29 mouse cellular contexts compared by ENCODE assay signal in the genomic region with DNA sequence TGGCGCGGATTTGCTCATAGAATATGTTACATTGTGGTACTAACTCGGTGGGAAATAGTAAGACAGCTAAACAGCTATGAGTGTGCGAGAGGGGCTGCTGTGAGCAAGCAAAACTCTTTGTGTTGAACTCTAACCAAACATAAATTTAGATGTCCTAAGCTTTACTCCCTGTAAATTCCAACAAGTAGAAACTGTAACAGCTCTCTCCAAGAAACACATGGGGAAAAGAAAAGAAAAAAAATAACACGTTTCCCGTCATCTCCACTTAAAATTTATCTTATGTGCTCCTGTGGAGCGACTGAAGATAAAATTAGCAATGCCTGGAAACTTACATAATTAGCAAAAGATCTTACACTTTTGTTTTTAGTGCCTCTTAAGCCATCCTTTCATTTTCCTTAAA.
DNase-seq lines count a peak whose midpoint lies in the region; ATAC-seq and TF ChIP-seq lines count a peak whose summit lies in the region.
"Had no signal": no experiment of that assay in that cellular context is flagged by ENCODE, and none has a peak within 500 bp of the region (broad histone marks: within the 10 kb centered on the region; RNA-seq: fewer than 3 reads in every experiment).

No protein-coding gene starts in this region.

- no peak for DNase-seq in frontal cortex, postnatal 10 days (ENCODE audit: low spot score in 2 of 2)
- peak; percentile 68 for DNase-seq in kidney, postnatal 0 days (ENCODE audit: low spot score)
- DNase-seq in kidney, postnatal 36 days = no peak
- DNase-seq in brain, adult 2 months (ENCODE audit: low read depth, low spot score) = peak; percentile 36
- no peak for DNase-seq in right cerebral cortex, postnatal 25 days
- DNase-seq: adrenal gland, adult 8-10 months; adrenal gland, postnatal 14 days; adrenal gland, postnatal 36 days; B cell, adult 2 months; cerebellum, adult 11 months; cerebellum, adult 18-20 months; cerebellum, adult 8-10 months; cerebellum, adult 9-11 months; cerebellum, postnatal 14 days; cerebellum, postnatal 36 days; embryo, embryonic 11 days had no signal

- peak; percentile 92 for ATAC-seq in frontal cortex, adult (ENCODE audit: low TSS enrichment)
- ATAC-seq in kidney, postnatal 0 days (replicated peaks; ENCODE audit: low FRiP score, low read depth) = no peak
- ATAC-seq: activated CD4-positive, CD25-positive, alpha-beta regulatory T cell, adult 4 months; CD4-positive, CD25-positive, alpha-beta regulatory T cell, adult 4 months; forebrain, embryonic 14.5 days; forebrain, embryonic 16.5 days; Patski had no signal

- WGBS in kidney, postnatal 0 days = 55% methylated on average over 7 of the region's 7 CpGs

- no peaks in the 10 kb centered on the region for H3K27me3 ChIP-seq in kidney, postnatal 0 days (ENCODE audit: insufficient read depth, low read length)
- H3K27me3 ChIP-seq: CH12.LX; embryonic facial prominence, embryonic 13.5 days; embryonic facial prominence, embryonic 15.5 days; forebrain, embryonic 12.5 days had no signal

- no peak overlapping the region for H3K9ac ChIP-seq in kidney, postnatal 0 days (ENCODE audit: low read depth, low read length)
- H3K9ac ChIP-seq: embryonic facial prominence, embryonic 13.5 days; embryonic facial prominence, embryonic 15.5 days; forebrain, embryonic 12.5 days had no signal

- no peak overlapping the region for H3K27ac ChIP-seq in kidney, postnatal 0 days
- H3K27ac ChIP-seq: embryonic facial prominence, embryonic 13.5 days; embryonic facial prominence, embryonic 15.5 days; forebrain, embryonic 10.5 days; forebrain, embryonic 12.5 days had no signal

- no peaks in the 10 kb centered on the region for H3K9me3 ChIP-seq in kidney, postnatal 0 days (replicated peaks; ENCODE audit: low read length)
- H3K9me3 ChIP-seq: embryonic facial prominence, embryonic 13.5 days; embryonic facial prominence, embryonic 15.5 days; forebrain, embryonic 10.5 days; forebrain, embryonic 12.5 days had no signal

- TF ChIP-seq CTCF in kidney, postnatal 0 days (IDR thresholded peaks at IDR 0.05; ENCODE audit: low read depth) = no peak

- H3K4me1 ChIP-seq in kidney, postnatal 0 days (replicated peaks; ENCODE audit: insufficient read depth, low read length) = no peaks in the 10 kb centered on the region
- H3K4me1 ChIP-seq: embryonic facial prominence, embryonic 13.5 days; embryonic facial prominence, embryonic 15.5 days; forebrain, embryonic 10.5 days; forebrain, embryonic 12.5 days had no signal

- no peak overlapping the region for H3K4me2 ChIP-seq in kidney, postnatal 0 days (ENCODE audit: low read length)
- H3K4me2 ChIP-seq: embryonic facial prominence, embryonic 13.5 days; embryonic facial prominence, embryonic 15.5 days; forebrain, embryonic 12.5 days had no signal

- H3K4me3 ChIP-seq in kidney, postnatal 0 days (replicated peaks; ENCODE audit: low read depth, low read length) = no peak overlapping the region
- H3K4me3 ChIP-seq: embryonic facial prominence, embryonic 13.5 days; embryonic facial prominence, embryonic 15.5 days; erythroblast, embryonic 14.5 days; forebrain, embryonic 10.5 days; forebrain, embryonic 12.5 days had no signal

- no peaks in the 10 kb centered on the region for H3K36me3 ChIP-seq in kidney, postnatal 0 days (ENCODE audit: insufficient read depth, low read length)
- H3K36me3 ChIP-seq: embryonic facial prominence, embryonic 13.5 days; embryonic facial prominence, embryonic 15.5 days; forebrain, embryonic 10.5 days; forebrain, embryonic 12.5 days; G1E had no signal

Comparison
In these comparisons a context has a peak if more than half of its experiments do, and no peak if none do; other contexts are left out.
1. DNase-seq: peak in kidney, postnatal 0 days (single experiment) and brain, adult 2 months (single experiment); none in frontal cortex, postnatal 10 days (0 of 2), kidney, postnatal 36 days (0 of 2) and right cerebral cortex, postnatal 25 days (single experiment).